Mouse (Mus musculus) cerebellum, adult (tissue): ENCODE data around the gene Cbx1.

Experiments used
- ATAC-seq: cut with Nextera tagmentation; 2 replicates; pipeline ENCODE4 v1.9.2; 2017; ENCODE audit warnings: mild to moderate bottlenecking, moderate library complexity, mixed read lengths; ENCODE audit not compliant: insufficient number of reproducible peaks, low FRiP score, low TSS enrichment

Cbx1 gene

GRCm38 (mm10) chr11:96813455-96813854 lies 24.5 kb downstream of the Cbx1 start:
- ATAC-seq: no peak

- no peak for ATAC-seq
These were observed 25.0 kb downstream of the Cbx1 start for GRCm38 (mm10) chr11:96813920-96814319.

GRCm38 (mm10) chr11:96814443-96814842 lies 25.5 kb downstream of the Cbx1 start:
- ATAC-seq: no peak

GRCm38 (mm10) chr11:96815895-96816294 lies 27.0 kb downstream of the Cbx1 start:
- ATAC-seq: no peak

GRCm38 (mm10) chr11:96816494-96816893 lies 27.6 kb downstream of the Cbx1 start:
- ATAC-seq: no peak

- no peak for ATAC-seq
These were observed 28.1 kb downstream of the Cbx1 start for GRCm38 (mm10) chr11:96816979-96817378.

- no peak for ATAC-seq
These were observed 29.3 kb downstream of the Cbx1 start for GRCm38 (mm10) chr11:96818128-96818710.

- no peak for ATAC-seq
These were observed 33.0 kb downstream of the Cbx1 start for GRCm38 (mm10) chr11:96821956-96822355.

- no peak for ATAC-seq
These were observed 33.9 kb downstream of the Cbx1 start for GRCm38 (mm10) chr11:96822675-96823470.

- ATAC-seq: no peak
These were observed 34.5 kb downstream of the Cbx1 start for GRCm38 (mm10) chr11:96823471-96823837.

- ATAC-seq: peak; percentile 74
These were observed 35.2 kb downstream of the Cbx1 start for GRCm38 (mm10) chr11:96823880-96824782.

- ATAC-seq: no peak
These were observed 36.0 kb downstream of the Cbx1 start for GRCm38 (mm10) chr11:96824783-96825495.

GRCm38 (mm10) chr11:96826481-96826880 lies 37.6 kb downstream of the Cbx1 start:
- no peak for ATAC-seq

GRCm38 (mm10) chr11:96827062-96827581 lies 38.2 kb downstream of the Cbx1 start:
- ATAC-seq: no peak

GRCm38 (mm10) chr11:96827917-96828316 lies 39.0 kb downstream of the Cbx1 start:
- no peak for ATAC-seq

- no peak for ATAC-seq
These were observed 40.0 kb downstream of the Cbx1 start for GRCm38 (mm10) chr11:96828881-96829280.

- no peak for ATAC-seq
These were observed 40.5 kb downstream of the Cbx1 start for GRCm38 (mm10) chr11:96829403-96829812.

- ATAC-seq: peak; percentile 99
These were observed 41.0 kb downstream of the Cbx1 start, which contains the start of gene Nfe2l1 for GRCm38 (mm10) chr11:96829813-96830538. Gene Nfe2l1, minus strand, starts transcription at chr11:96829968.

GRCm38 (mm10) chr11:96830539-96831216 lies 41.8 kb downstream of the Cbx1 start:
- ATAC-seq: no peak
